Mouse (Mus musculus): ENCODE results near the gene H1foo.

GRCm38 (mm10) chr6:115896346-115896745 lies 48.4 kb upstream of the H1foo start:
- no peak for TF ChIP-seq CTCF (IDR thresholded peaks at IDR 0.05; ENCODE audit: extremely low read depth, insufficient read depth, low read length)
- no peak for TF ChIP-seq POLR2A (IDR thresholded peaks at IDR 0.05; ENCODE audit: extremely low read depth, insufficient read depth, low read length)
